Mouse (Mus musculus) thymus, adult 18-20 months (tissue): ENCODE measurements around the gene Tuba4a.
"Not testable (repeated sequence)": the region's sequence is repeated elsewhere in the genome, so short reads cannot be mapped to it uniquely, and the experiment has no call there.

ENCODE experiments used
- DNase-seq, 2 experiments: peaks; one replicate each; pipeline ENCODE4 v3.0.0; 2022; ENCODE audit warnings: mixed read lengths in 2 of 2

The Tuba4a gene

GRCm38 (mm10) chr1:75234606-75235005 is 14.9 kb upstream of the Tuba4a start:
- DNase-seq, result peak; percentile 57 to 62

GRCm38 (mm10) chr1:75232489-75232888 is 12.8 kb upstream of the Tuba4a start:
- not testable (repeated sequence) for DNase-seq

GRCm38 (mm10) chr1:75231664-75232152 is 12.0 kb upstream of the Tuba4a start, which contains the start of gene A630095N17Rik:
TSS of gene A630095N17Rik (minus strand) at chr1:75232102.
- no peak for DNase-seq

- no peak for DNase-seq
Measured at GRCm38 (mm10) chr1:75231224-75231623, 11.6 kb upstream of the Tuba4a start.

GRCm38 (mm10) chr1:75230335-75230994 is 10.8 kb upstream of the Tuba4a start:
- no peak for DNase-seq

GRCm38 (mm10) chr1:75229158-75229557 is 9.5 kb upstream of the Tuba4a start:
- no peak for DNase-seq

GRCm38 (mm10) chr1:75227653-75228052 is 8.0 kb upstream of the Tuba4a start:
- DNase-seq, result no peak

GRCm38 (mm10) chr1:75226138-75226537 is 6.5 kb upstream of the Tuba4a start:
- no peak for DNase-seq

- no peak for DNase-seq
Measured at GRCm38 (mm10) chr1:75225473-75225872, 5.8 kb upstream of the Tuba4a start.

- no peak for DNase-seq
Measured at GRCm38 (mm10) chr1:75223532-75223931, 3.9 kb upstream of the Tuba4a start.

- DNase-seq, result no peak
Measured at GRCm38 (mm10) chr1:75222926-75223325, 3.3 kb upstream of the Tuba4a start.

GRCm38 (mm10) chr1:75221538-75221937 is 1.9 kb upstream of the Tuba4a start:
- DNase-seq, result no peak

GRCm38 (mm10) chr1:75219078-75219477 is 587 bp downstream of the Tuba4a start:
- peak; percentile 91 to 94 for DNase-seq

- DNase-seq, result peak; percentile 53 to 63
Measured at GRCm38 (mm10) chr1:75218227-75219001, 1.3 kb downstream of the Tuba4a start.

GRCm38 (mm10) chr1:75217893-75218226 is 1.8 kb downstream of the Tuba4a start:
- no peak for DNase-seq

- DNase-seq, result no peak
Measured at GRCm38 (mm10) chr1:75216797-75217585, 2.7 kb downstream of the Tuba4a start.

GRCm38 (mm10) chr1:75215785-75216184 is 3.9 kb downstream of the Tuba4a start:
- DNase-seq, result no peak

- DNase-seq, result no peak
Measured at GRCm38 (mm10) chr1:75214886-75215285, 4.8 kb downstream of the Tuba4a start.

- no peak for DNase-seq
Measured at GRCm38 (mm10) chr1:75214442-75214841, 5.2 kb downstream of the Tuba4a start.

GRCm38 (mm10) chr1:75213096-75213495 is 6.6 kb downstream of the Tuba4a start:
- DNase-seq, result peak in 1 of 2 experiments; percentile 20

- DNase-seq, result no peak
Measured at GRCm38 (mm10) chr1:75212542-75212941, 7.1 kb downstream of the Tuba4a start.

- DNase-seq, result no peak
Measured at GRCm38 (mm10) chr1:75211141-75211708, 8.4 kb downstream of the Tuba4a start.
